Mouse (Mus musculus): ENCODE results near the gene Hmg20b.
A peak's percentile ranks its signal among the peaks of the same experiment; 100 is the strongest.

The Hmg20b gene

GRCm38 (mm10) chr10:81378553-81379182 lies 28.4 kb upstream of the Hmg20b start:
- DNase-seq (ENCODE audit: low read depth) = peak; percentile 100

DNA sequence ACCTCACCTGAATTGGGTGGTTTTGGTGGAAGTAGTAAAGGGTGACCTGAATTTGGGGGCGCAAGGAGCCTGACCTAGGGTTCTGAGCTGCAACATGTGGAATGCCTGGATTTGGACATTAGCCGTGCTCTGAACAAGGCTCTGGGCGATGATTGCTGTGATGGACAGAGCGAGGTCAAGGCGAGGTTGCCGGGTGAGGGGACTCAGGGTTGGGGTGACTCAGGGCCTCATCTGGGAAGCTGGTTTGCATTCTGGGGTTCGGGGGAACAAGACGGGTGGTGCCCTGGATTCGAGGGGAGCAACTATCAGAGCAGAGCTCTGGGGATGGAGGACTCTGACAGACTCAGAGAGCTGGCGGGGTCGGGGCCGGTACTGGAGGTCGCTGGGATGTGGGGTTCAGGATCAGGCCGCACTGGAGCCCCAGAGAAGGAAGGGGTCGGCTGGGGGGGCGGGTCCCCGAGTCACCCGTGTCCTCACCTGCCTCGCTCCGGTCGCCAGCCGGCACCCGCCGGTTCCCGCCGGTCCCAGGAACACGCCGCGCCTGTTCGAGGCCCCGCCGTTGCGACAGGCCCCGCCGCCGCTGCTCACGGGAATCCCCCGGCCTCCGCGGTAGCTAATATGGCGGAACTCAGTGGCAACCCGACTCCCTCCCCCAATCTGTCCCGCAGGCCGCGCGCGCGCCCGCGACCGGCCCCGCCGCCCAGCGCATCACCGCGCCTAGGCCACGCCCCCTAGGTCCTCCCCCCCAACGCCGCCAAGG lies 27.7 kb upstream of the Hmg20b start, which contains the start of gene Fzr1:
Fzr1 (minus strand) TSS at position 724 of the 760 bp plus-strand sequence.
- DNase-seq (ENCODE audit: low read depth) = no peak

GRCm38 (mm10) chr10:81377362-81377664 lies 27.0 kb upstream of the Hmg20b start:
- DNase-seq (ENCODE audit: low read depth) = peak; percentile 46

GRCm38 (mm10) chr10:81376561-81377361 lies 26.5 kb upstream of the Hmg20b start:
- DNase-seq (ENCODE audit: low read depth) = peak; percentile 38

DNA sequence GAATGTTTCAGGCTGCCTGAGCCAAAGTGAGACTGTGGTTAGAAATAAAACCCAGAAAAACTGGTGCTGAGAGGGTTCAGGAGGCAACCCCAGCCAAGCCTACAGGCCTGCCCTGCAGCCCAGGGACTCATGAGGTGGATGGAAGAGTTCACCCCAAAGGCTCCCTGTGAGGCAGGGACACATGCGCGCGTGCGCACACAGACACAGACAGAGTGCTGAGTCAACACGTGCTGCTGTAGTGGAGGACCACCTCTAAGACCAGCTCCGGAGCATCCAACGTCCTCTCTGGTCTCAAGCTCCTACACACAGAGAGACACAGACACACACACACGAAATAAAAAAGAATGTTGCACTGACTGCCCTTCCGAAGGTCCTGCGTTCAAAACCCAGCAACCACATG lies 25.0 kb upstream of the Hmg20b start:
- DNase-seq (ENCODE audit: low read depth) = no peak

DNA sequence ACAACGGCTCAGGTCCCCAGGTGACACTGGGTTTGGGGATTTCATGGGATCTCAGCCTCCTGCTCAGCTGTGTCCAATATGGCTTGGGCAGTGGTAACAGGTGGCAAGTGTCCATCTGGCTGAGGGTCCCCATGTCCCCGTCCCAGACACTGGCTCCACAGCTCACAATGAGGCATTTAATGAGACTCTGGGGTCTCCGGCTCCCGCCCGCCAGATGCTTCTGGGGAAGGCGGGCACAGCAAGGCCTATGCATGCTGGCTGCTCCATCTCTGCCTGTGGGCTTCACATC lies 16.9 kb upstream of the Hmg20b start:
- no peak for DNase-seq (ENCODE audit: low read depth)

GRCm38 (mm10) chr10:81366477-81367206 lies 16.4 kb upstream of the Hmg20b start:
- no peak for DNase-seq (ENCODE audit: low read depth)

DNA sequence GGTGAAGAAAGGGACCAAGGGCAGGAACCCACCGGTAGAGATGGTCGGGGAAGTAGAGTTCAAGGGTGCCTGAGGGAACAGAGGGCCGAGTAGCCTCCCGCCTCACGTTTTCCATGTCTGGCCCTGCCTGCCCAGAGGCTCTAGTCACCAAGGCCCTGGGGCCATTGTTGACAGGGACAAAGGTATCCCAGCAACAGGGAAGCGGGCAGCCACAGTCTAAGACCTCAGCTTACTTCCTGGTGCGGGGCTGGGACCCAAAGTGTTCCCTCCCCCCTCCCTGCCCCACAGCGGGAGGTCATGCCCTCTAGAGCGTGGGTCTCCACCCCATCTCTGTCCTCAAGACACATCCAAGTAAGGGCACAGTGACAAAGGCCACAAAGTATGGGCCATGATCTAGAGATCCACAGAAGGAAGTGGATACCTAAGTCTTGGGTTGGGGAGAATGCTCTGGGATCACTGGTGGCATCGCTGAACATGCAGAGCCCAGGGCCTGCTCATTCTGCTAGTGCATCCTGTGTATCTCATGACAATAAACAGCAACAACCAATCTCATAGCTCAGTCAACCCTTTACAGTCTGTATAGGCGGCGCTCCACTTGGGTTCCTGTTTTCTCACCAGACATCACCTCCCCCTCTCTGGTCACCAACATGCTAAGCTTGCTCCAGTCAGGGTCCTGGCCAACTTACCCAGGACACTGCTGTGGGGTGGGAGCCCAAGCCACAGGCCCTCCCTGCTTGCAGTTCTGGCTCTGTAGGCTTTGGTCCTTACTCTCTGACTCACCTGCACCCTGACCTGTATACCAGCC lies 15.6 kb upstream of the Hmg20b start, which contains the start of gene 4930404N11Rik:
4930404N11Rik (minus strand) TSS at position 145 of the 805 bp plus-strand sequence.
- no peak for DNase-seq (ENCODE audit: low read depth)

- no peak for DNase-seq (ENCODE audit: low read depth)
Observed at GRCm38 (mm10) chr10:81365073-81365472, 14.8 kb upstream of the Hmg20b start.

DNA sequence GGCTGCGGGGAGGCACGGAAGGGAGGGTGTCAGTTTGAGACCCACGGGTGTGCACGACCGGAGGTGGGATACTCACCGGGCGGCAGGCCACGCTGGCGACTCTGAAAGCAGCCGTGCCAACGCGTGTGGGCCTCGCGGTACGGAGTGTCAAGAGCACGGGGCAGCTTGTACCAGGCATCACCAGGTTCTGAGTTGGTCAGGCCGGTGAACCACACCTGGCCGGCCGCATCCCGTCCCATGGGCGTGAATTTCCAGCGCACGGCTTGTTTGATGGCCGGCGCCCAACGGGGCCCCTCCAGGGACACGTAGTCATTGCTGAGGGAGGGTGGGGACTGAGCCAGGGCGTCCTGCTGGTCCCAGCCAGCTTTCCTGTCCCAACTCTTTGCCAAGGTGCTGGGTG lies 14.4 kb upstream of the Hmg20b start:
- DNase-seq (ENCODE audit: low read depth) = no peak

DNA sequence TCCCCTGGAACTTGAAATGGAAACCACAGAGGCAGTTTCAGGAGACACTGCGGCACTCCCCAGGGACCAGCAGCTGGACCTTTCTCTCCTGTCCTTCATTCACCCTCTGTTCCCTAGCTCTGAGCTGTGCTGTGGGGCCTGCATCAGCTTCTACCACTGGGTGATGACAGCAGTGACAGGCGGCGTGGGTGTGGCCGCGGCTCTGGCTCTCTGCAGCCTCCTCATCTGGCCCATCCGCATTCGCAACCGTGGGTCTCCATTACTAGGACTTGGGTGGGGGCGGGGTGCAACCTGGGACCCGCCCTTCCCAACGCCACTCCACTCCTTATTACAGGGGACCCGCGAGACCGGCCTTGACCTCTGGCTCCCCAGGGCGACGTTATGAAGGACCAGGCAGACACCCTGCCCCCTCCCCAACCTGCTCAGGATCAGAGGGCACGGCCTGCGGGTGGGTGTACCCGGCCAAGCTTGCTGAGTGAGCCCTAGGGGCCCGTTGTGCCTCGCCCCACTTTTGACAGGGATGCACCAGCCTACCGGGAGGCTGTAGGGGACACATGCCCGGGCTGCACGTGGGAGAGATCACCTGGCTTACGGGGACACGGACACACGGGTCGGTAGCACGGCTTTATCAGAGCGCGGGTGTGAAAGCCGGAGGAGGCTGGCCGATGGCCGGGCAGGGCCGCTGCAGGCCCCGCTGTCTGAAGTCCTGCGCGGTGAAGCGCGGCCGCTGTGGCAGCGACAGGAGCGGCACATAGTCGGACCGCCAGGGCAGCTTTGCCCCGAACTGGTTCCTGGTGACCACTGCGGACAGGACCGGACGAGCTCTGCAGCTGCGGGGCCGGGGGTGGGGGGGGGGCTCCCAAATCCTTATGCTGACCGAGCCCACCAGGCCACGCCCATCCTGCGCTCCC lies 13.4 kb upstream of the Hmg20b start:
- no peak for DNase-seq (ENCODE audit: low read depth)

DNA sequence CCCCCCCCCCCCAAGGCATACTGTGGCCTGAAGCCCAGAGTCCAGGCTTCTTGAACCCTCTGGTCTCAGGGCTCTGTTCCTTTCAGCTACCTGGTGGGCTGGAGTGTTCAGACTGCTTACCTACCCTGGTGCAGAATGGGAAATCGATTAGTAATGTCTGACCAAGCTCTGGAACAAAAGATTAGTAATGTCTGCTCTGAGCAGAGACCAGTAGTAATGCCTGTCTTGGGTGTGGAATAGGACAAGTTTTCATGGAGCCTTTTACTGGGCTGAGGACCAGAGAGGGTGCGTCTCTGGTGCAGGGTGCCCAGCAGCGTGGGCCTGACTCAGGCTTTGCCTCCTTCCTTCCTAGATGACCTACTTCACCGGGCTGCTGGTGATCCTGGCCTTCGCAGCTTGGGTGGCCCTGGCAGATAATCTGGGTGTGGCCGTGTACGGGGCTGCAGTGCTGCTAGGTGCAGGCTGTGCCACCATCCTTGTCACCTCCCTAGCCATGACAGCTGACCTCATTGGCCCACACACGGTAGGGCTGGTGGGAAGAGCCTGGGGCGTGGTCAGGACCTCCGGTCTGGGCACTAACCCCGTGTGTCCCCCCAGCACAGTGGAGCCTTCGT lies 12.2 kb upstream of the Hmg20b start:
- no peak for DNase-seq (ENCODE audit: low read depth)

- no peak for DNase-seq (ENCODE audit: low read depth)
Observed at GRCm38 (mm10) chr10:81360721-81361120, 10.4 kb upstream of the Hmg20b start.

GRCm38 (mm10) chr10:81358841-81359240 lies 8.6 kb upstream of the Hmg20b start:
- DNase-seq (ENCODE audit: low read depth) = no peak

DNA sequence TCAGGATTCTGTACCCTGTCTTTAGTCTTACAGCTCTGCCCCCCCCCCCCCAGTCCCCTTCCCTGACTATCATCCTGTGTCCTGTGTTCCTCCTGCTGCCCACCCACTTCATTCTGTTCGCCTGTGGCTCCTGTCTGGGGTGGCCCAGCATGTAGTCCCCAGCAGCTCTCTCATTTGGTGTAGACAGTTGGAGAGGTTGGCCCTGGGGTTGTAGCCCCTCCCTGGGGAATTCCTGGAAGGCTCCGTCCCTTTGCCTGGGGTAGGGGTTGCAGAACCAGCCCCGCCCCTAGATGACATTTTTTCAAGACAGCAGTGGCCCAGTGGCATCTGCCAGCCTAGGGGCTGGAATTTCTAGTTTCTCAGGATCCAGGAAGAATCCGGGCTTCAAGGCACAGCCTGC lies 7.9 kb upstream of the Hmg20b start:
- DNase-seq (ENCODE audit: low read depth) = no peak

GRCm38 (mm10) chr10:81356991-81357844 lies 6.9 kb upstream of the Hmg20b start, which contains the start of gene Mfsd12:
Mfsd12 (plus strand) TSS chr10:81357491.
- peak; percentile 93 for DNase-seq (ENCODE audit: low read depth)

GRCm38 (mm10) chr10:81356352-81356990 lies 6.2 kb upstream of the Hmg20b start:
- DNase-seq (ENCODE audit: low read depth) = no peak

DNA sequence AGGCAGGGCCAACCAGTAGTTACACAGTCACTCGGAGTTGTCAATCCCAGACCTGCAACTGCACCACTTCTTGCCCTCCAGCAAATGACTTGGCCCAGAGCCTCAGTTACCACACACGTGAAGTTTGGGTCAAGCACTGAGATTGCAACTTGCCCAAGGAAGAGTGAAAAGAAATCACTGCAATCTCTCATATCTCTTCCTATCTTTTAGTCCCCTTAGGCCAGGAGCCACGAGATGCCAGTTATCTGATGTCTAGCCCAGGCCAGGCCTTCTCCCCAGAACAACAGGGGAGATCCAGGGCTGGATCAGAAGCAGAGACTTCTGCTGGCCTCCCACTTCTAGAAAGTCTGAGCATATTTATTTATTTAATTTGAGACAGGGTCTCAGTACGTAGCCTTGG lies 5.3 kb upstream of the Hmg20b start:
- no peak for DNase-seq (ENCODE audit: low read depth)

Data from naive thymus-derived CD4-positive, alpha-beta T cell, adult 2 months (primary cell).